Mouse (Mus musculus) liver, embryonic 12.5 days (tissue): ENCODE measurements around the gene Wdr95. TPM values are rescaled to one million over a fixed set of nuclear protein-coding genes. Genes with fewer than 3 reads are reported as not detected.

Experiments used
- ATAC-seq: fragments of 200-750 bp; cut with Nextera tagmentation; 2 replicates; pipeline ENCODE4 v1.8.0; 2017; ENCODE audit warnings: moderate number of reproducible peaks, mild to moderate bottlenecking, moderate library complexity
- H3K27ac ChIP-seq: fragments of 300-500 bp; sonication (generic); 2 replicates; pipeline ENCODE4 v1.5.1; 2016; ENCODE audit warnings: mild to moderate bottlenecking
- H3K27me3 ChIP-seq: fragments of 300-500 bp; sonication (generic); replicated peaks from 2 replicates; pipeline ENCODE4 v1.6.1; 2016; ENCODE audit warnings: mild to moderate bottlenecking, moderate library complexity
- H3K36me3 ChIP-seq: fragments of 300-500 bp; sonication (generic); 2 replicates; pipeline ENCODE4 v1.6.1; 2016; ENCODE audit warnings: mild to moderate bottlenecking, moderate library complexity
- H3K4me1 ChIP-seq: fragments of 300-500 bp; sonication (generic); 2 replicates; pipeline ENCODE4 v1.6.1; 2016
- H3K4me2 ChIP-seq: fragments of 300-500 bp; sonication (generic); 2 replicates; pipeline ENCODE4 v1.6.1; 2016; ENCODE audit warnings: mild to moderate bottlenecking, moderate library complexity
- H3K4me3 ChIP-seq: fragments of 300-500 bp; sonication (generic); 2 replicates; pipeline ENCODE4 v1.5.1; 2016; ENCODE audit warnings: mild to moderate bottlenecking, moderate library complexity
- H3K9ac ChIP-seq: fragments of 300-500 bp; sonication (generic); 2 replicates; pipeline ENCODE4 v1.6.1; 2016; ENCODE audit warnings: mild to moderate bottlenecking, moderate library complexity
- H3K9me3 ChIP-seq: fragments of 300-500 bp; sonication (generic); replicated peaks from 2 replicates; pipeline ENCODE4 v1.6.1; 2016; ENCODE audit warnings: mild to moderate bottlenecking, moderate library complexity
- WGBS: fragments of 180-500 bp; shearing (Covaris S2); methylation state at CpG from one replicate; pipeline ENCODE4 v1.1.7; 2016; ENCODE audit not compliant: insufficient replicate concordance; 5-methylcytosine and 5-hydroxymethylcytosine counted together
- polyA plus RNA-seq: library from polyadenylated mRNA; unstranded; fragments of >200 nt; fragmentation: Nextera tagmentation; extraction: Ambion mirVana; gene quantifications from 2 replicates; pipeline ENCODE4 v1.2.1, GENCODE M21; 2016

Wdr95 gene
- not detected in 2 replicates for polyA plus RNA-seq

- no peak within 1 kb of the TSS for H3K4me3 ChIP-seq
- no peak within 1 kb of the TSS for H3K27ac ChIP-seq
- peaks cover 14% of the 10 kb centered on the region; the same call in 1 of the 2 replicates for H3K27me3 ChIP-seq
- no peak within 1 kb of the TSS for H3K4me2 ChIP-seq
- no peak for ATAC-seq
- no peak within 1 kb of the TSS for H3K9ac ChIP-seq
- no peaks in the 10 kb centered on the region for H3K9me3 ChIP-seq
- H3K4me1 ChIP-seq: no peaks in the 10 kb centered on the region
- WGBS: 46% methylated on average over 29 of the region's 29 CpGs
- no peaks in the 10 kb centered on the region for H3K36me3 ChIP-seq
Observed at GRCm38 (mm10) chr5:149527999-149528729, at the start of gene Wdr95. Gene Wdr95, plus strand, starts transcription at chr5:149528679.

- Histone ChIP-seq H3K36me3 (no peaks in the 10 kb centered on the region), H3K27ac (no peak overlapping the region), H3K4me1 (no peaks in the 10 kb centered on the region), H3K9ac (no peak overlapping the region), H3K4me2 (no peak overlapping the region), H3K27me3 (no peaks in the 10 kb centered on the region; the same call in 1 of the 2 replicates), H3K9me3 (no peaks in the 10 kb centered on the region), H3K4me3 (no peak overlapping the region)
- 78% methylated on average over 7 of the region's 7 CpGs for WGBS
- ATAC-seq: no peak
Observed at GRCm38 (mm10) chr5:149481920-149482319, 46.6 kb upstream of the Wdr95 start.

DNA sequence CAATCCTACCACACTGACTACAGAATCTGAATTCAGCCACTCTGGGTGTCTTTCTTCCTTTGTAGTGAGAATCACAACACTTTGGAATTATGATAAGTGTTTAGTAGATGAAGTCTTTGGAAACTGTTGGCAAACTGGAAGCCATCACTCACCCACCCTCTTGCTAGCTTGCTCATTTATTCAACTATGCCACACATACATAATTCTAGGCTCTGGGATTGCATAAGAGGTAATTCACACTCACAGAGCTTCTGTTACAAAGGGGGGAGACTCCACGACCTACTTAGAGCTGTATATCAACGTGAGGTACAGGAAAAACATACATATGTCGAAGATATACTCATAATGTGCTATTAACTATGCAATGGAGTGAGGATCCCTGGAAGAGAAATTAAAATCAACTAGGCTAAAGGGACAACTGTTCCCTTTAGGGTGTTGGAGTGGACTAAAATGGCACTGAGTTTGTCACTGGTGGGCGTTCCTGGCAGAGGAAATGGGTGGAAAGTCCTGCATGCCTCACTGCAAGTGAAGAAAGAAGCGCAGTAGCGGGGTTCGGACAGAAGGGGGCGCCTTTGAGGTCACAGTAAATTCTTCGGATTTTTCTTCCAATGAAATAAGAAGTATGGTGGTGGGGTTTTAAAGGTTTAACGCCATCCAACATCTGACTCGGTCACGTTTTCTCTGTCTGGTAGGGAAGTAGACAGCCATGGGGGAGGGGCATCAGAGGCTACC lies 45.0 kb upstream of the Wdr95 start:
- Histone ChIP-seq H3K4me1 (no peaks in the 10 kb centered on the region), H3K27ac (no peak overlapping the region), H3K36me3 (no peaks in the 10 kb centered on the region), H3K4me2 (no peak overlapping the region), H3K27me3 (no peaks in the 10 kb centered on the region; the same call in 1 of the 2 replicates), H3K9ac (no peak overlapping the region), H3K4me3 (no peak overlapping the region), H3K9me3 (no peaks in the 10 kb centered on the region)
- WGBS: 40% methylated on average over 12 of the region's 12 CpGs
- ATAC-seq: no peak

- no peak overlapping the region for H3K27ac ChIP-seq
- H3K4me3 ChIP-seq: no peak overlapping the region
- no peak for ATAC-seq
- no peaks in the 10 kb centered on the region for H3K4me1 ChIP-seq
- no peaks in the 10 kb centered on the region; the same call in 1 of the 2 replicates for H3K27me3 ChIP-seq
- no peak overlapping the region for H3K4me2 ChIP-seq
- WGBS: 49% methylated on average over 12 of the region's 12 CpGs
- H3K9ac ChIP-seq: no peak overlapping the region
- no peaks in the 10 kb centered on the region for H3K36me3 ChIP-seq
- no peaks in the 10 kb centered on the region for H3K9me3 ChIP-seq
Observed at GRCm38 (mm10) chr5:149484270-149484669, 44.2 kb upstream of the Wdr95 start.

DNA sequence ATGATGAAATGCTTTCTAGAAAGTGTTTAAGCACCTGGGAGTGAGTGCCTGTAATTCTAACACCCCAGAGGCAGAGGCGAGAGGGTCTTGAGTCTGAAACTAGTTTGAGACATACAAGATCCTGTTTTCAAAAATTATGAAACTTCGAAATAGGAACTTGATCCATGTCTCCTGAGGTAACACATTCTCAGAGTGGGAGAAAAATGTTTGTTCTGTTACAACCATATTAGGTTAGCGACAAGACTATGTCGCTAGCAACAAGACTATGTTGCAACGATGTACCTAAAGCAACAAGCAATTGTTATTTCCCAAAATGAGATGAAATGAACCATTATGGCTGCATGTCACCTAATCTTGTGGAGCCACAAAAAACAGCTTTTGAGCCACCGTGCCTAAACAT lies 43.0 kb upstream of the Wdr95 start:
- no peaks in the 10 kb centered on the region for H3K9me3 ChIP-seq
- no peak overlapping the region for H3K4me2 ChIP-seq
- no peak overlapping the region for H3K27ac ChIP-seq
- H3K4me3 ChIP-seq: no peak overlapping the region
- H3K27me3 ChIP-seq: no peaks in the 10 kb centered on the region; the same call in 1 of the 2 replicates
- H3K9ac ChIP-seq: no peak overlapping the region
- no peaks in the 10 kb centered on the region for H3K4me1 ChIP-seq
- ATAC-seq: no peak
- H3K36me3 ChIP-seq: no peaks in the 10 kb centered on the region
- WGBS: 76% methylated on average over 6 of the region's 6 CpGs

DNA sequence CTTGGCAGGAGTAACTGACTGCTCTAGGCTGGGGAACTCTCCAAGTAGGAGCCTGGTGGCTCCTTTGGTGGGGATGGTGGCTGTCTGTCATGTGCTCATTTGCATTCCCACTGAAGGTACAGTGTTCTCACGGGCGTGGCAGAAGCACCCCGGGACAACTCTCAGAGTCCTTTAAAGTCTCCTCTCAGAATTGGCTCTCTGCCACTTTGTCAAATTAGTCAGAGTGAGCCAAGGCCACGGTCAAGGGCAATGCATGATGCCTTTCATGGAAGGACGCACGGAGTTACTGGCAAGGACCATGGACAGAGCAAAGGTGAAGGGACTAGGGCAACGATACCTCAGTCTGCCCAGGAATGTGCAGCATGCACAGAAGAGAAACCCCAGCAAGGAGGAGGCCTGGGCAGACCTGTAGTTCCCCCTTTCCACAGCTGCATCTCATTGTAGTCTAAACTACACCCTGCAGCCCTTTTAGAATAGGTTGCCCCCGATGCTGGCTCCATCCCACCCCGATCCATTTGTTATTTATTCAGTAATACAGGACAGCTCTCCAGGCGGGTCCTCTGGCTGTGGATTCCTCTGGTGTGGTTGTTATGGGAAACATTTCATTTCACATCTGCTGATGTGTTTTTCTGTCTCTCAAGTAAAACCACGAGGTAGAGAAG lies 40.0 kb upstream of the Wdr95 start:
- no peaks in the 10 kb centered on the region for H3K36me3 ChIP-seq
- no peaks in the 10 kb centered on the region; the same call in 1 of the 2 replicates for H3K27me3 ChIP-seq
- ATAC-seq: no peak
- WGBS: 50% methylated on average over 11 of the region's 11 CpGs
- H3K4me2 ChIP-seq: no peak overlapping the region
- H3K27ac ChIP-seq: no peak overlapping the region
- H3K4me3 ChIP-seq: no peak overlapping the region
- no peaks in the 10 kb centered on the region for H3K9me3 ChIP-seq
- no peaks in the 10 kb centered on the region for H3K4me1 ChIP-seq
- no peak overlapping the region for H3K9ac ChIP-seq

- no peak overlapping the region for H3K9ac ChIP-seq
- no peaks in the 10 kb centered on the region for H3K36me3 ChIP-seq
- no peak for ATAC-seq
- H3K4me1 ChIP-seq: no peaks in the 10 kb centered on the region
- H3K4me3 ChIP-seq: no peak overlapping the region
- no peak overlapping the region for H3K4me2 ChIP-seq
- no peaks in the 10 kb centered on the region; the same call in 1 of the 2 replicates for H3K27me3 ChIP-seq
- WGBS: 71% methylated on average over 11 of the region's 11 CpGs
- no peaks in the 10 kb centered on the region for H3K9me3 ChIP-seq
- H3K27ac ChIP-seq: no peak overlapping the region
Observed at GRCm38 (mm10) chr5:149489136-149489535, 39.3 kb upstream of the Wdr95 start.

DNA sequence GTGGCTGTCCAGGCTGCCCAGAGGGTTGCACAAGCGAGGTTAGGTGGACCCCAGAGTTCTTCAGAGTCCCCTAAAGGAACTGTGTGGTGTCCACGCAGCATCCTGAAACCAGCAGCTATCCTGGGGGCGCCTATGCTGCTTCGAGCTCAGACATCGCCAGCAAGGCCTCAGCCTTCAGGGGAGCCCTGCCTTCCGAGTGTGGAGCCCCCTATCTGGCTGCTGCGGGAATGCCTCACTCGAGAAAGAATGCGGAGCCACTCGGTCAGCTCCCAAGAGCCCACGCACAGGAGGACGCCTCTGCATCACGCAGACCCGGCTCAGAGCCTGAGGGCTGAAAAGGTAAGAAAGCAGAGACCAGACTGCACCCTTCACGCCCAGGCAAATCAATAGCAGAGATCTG lies 38.2 kb upstream of the Wdr95 start:
- Histone ChIP-seq H3K27me3 (no peaks in the 10 kb centered on the region), H3K4me3 (no peak overlapping the region), H3K4me1 (no peaks in the 10 kb centered on the region), H3K9ac (no peak overlapping the region), H3K27ac (no peak overlapping the region), H3K36me3 (no peaks in the 10 kb centered on the region), H3K9me3 (no peaks in the 10 kb centered on the region), H3K4me2 (no peak overlapping the region)
- no peak for ATAC-seq
- 58% methylated on average over 15 of the region's 15 CpGs for WGBS

DNA sequence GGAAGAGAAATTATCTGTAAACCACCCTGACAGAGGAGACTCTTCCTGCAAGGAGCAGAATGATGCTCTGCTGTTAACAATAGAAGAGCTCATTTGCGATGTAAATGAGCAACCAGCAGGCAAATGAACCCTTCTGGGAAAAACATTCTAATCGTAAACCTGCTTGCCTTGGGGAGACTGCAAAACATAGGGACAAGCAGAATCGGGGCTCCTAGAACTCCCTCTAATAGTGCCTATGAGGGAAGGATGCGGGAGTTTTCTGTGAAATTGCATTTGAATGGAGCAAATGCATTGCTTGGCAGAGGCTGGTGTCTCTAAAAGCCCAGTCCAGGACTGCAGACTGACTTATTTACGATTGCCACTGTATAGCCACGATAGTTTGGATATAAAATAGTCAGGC lies 32.8 kb upstream of the Wdr95 start:
- Histone ChIP-seq H3K9ac (no peak overlapping the region), H3K36me3 (no peaks in the 10 kb centered on the region), H3K27me3 (no peaks in the 10 kb centered on the region; the same call in 1 of the 2 replicates), H3K27ac (no peak overlapping the region), H3K4me1 (no peaks in the 10 kb centered on the region), H3K9me3 (no peaks in the 10 kb centered on the region), H3K4me3 (no peak overlapping the region), H3K4me2 (no peak overlapping the region)
- no peak for ATAC-seq
- 44% methylated on average over 6 of the region's 6 CpGs for WGBS

- H3K36me3 ChIP-seq: no peaks in the 10 kb centered on the region
- H3K4me1 ChIP-seq: no peaks in the 10 kb centered on the region
- no peak for ATAC-seq
- no peak overlapping the region for H3K27ac ChIP-seq
- H3K4me2 ChIP-seq: no peak overlapping the region
- no peak overlapping the region for H3K9ac ChIP-seq
- no peaks in the 10 kb centered on the region for H3K9me3 ChIP-seq
- 65% methylated on average over 12 of the region's 12 CpGs for WGBS
- H3K27me3 ChIP-seq: no peaks in the 10 kb centered on the region; the same call in 1 of the 2 replicates
- H3K4me3 ChIP-seq: no peak overlapping the region
Observed at GRCm38 (mm10) chr5:149496401-149497066, 31.9 kb upstream of the Wdr95 start.

GRCm38 (mm10) chr5:149499936-149500335 lies 28.5 kb upstream of the Wdr95 start:
- no peak for ATAC-seq
- Histone ChIP-seq H3K4me1 (no peaks in the 10 kb centered on the region), H3K4me2 (no peak overlapping the region), H3K9ac (no peak overlapping the region), H3K36me3 (no peaks in the 10 kb centered on the region), H3K4me3 (no peak overlapping the region), H3K9me3 (no peaks in the 10 kb centered on the region), H3K27ac (no peak overlapping the region), H3K27me3 (no peaks in the 10 kb centered on the region; the same call in 1 of the 2 replicates)
- WGBS: 55% methylated on average over 4 of the region's 4 CpGs
